Mouse (Mus musculus) limb, embryonic 12.5 days (tissue): ENCODE measurements around the gene Cfap74. TPM values are rescaled to one million over a fixed set of nuclear protein-coding genes. Genes with fewer than 3 reads are reported as not detected.
A peak's percentile ranks its signal among the peaks of the same experiment; 100 is the strongest.

Experiments used
- ATAC-seq: fragments of 200-750 bp; cut with Nextera tagmentation; 2 replicates; pipeline ENCODE4 v1.8.0; 2017; ENCODE audit warnings: low read depth, moderate TSS enrichment; ENCODE audit not compliant: insufficient number of reproducible peaks, insufficient read depth, low FRiP score, low TSS enrichment
- H3K27ac ChIP-seq: fragments of 300-500 bp; sonication (generic); 2 replicates; pipeline ENCODE4 v1.5.1; 2016; ENCODE audit warnings: mild to moderate bottlenecking, moderate library complexity
- H3K27me3 ChIP-seq: fragments of 300-500 bp; sonication (generic); 2 replicates; pipeline ENCODE4 v1.6.1; 2016; ENCODE audit warnings: mild to moderate bottlenecking, moderate library complexity
- H3K36me3 ChIP-seq: fragments of 300-500 bp; sonication (generic); 2 replicates; pipeline ENCODE4 v1.6.1; 2016; ENCODE audit warnings: mild to moderate bottlenecking, moderate library complexity
- H3K4me1 ChIP-seq: fragments of 300-500 bp; sonication (generic); replicated peaks from 2 replicates; pipeline ENCODE4 v1.6.1; 2016
- H3K4me2 ChIP-seq: fragments of 300-500 bp; sonication (generic); 2 replicates; pipeline ENCODE4 v1.6.1; 2016; ENCODE audit warnings: mild to moderate bottlenecking, moderate library complexity
- H3K4me3 ChIP-seq: fragments of 300-500 bp; sonication (generic); replicated peaks from 2 replicates; pipeline ENCODE4 v1.5.1; 2016; ENCODE audit warnings: mild to moderate bottlenecking
- H3K9ac ChIP-seq: fragments of 300-500 bp; sonication (generic); replicated peaks from 2 replicates; pipeline ENCODE4 v1.6.1; 2016; ENCODE audit warnings: mild to moderate bottlenecking, moderate library complexity
- H3K9me3 ChIP-seq: fragments of 300-500 bp; sonication (generic); 2 replicates; pipeline ENCODE4 v1.6.1; 2016; ENCODE audit warnings: mild to moderate bottlenecking, moderate library complexity
- WGBS: fragments of 180-500 bp; shearing (Covaris S2); methylation state at CpG from one replicate; pipeline ENCODE4 v1.1.7; 2016; 5-methylcytosine and 5-hydroxymethylcytosine counted together
- polyA plus RNA-seq: library from polyadenylated mRNA; unstranded; fragments of >200 nt; fragmentation: Nextera tagmentation; extraction: Ambion mirVana; gene quantifications from 2 replicates; pipeline ENCODE4 v1.2.1, GENCODE M21; 2016

The Cfap74 gene
- polyA plus RNA-seq = 5.6 and 6.8 TPM in 2 replicates

DNA sequence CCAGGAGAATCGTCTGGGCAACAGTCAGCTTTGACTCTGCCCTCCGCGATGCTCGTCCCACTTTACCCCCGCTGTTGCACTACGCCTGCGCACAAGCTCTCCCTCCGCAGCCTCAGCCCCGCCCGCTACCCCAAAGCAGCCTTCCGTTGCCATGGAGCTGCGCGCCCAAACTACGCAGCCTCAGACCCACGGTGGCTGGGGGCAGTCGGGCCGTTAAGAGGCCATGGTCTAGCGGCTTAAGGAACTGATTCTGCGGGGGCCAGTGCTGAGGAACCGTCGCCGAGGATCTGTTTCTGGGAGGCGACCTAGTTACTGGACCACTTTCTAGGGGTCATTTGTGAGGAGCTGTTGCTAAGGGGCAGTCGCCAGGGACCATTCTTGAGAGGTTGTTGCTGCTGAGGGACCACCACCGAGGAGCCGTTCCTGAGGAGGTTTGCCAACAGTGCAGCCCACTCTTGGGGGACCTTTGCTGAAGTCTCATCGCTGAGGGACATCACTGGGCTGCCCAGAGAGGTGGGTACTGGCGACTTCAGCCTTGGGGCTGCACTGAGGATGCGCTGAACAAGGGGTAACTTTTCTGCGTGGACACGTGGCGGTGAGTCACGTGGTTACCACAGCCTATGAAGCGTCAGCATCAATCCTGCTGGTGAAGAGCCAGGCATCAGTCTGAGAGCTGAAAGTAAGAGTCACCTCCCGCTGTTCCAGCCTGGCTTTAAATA is at the start of gene Cfap74:
TSS of gene Cfap74 (plus strand) at position 133 of the 719 bp plus-strand sequence.
- ATAC-seq = peak; percentile 91
- peak within 1 kb of the TSS; percentile 51 for H3K9ac ChIP-seq
- peak within 1 kb of the TSS; percentile 32; the same call in 1 of the 2 replicates for H3K27ac ChIP-seq
- peaks cover 3% of the 10 kb centered on the region; the same call in 1 of the 2 replicates for H3K9me3 ChIP-seq
- H3K4me2 ChIP-seq = peak within 1 kb of the TSS; percentile 79
- peak within 1 kb of the TSS; percentile 58 for H3K4me3 ChIP-seq
- WGBS = under 1% methylated on average over 35 of the region's 35 CpGs
- no peaks in the 10 kb centered on the region for H3K27me3 ChIP-seq
- peaks cover 8% of the 10 kb centered on the region; the same call in 1 of the 2 replicates for H3K4me1 ChIP-seq
- no peaks in the 10 kb centered on the region for H3K36me3 ChIP-seq

DNA sequence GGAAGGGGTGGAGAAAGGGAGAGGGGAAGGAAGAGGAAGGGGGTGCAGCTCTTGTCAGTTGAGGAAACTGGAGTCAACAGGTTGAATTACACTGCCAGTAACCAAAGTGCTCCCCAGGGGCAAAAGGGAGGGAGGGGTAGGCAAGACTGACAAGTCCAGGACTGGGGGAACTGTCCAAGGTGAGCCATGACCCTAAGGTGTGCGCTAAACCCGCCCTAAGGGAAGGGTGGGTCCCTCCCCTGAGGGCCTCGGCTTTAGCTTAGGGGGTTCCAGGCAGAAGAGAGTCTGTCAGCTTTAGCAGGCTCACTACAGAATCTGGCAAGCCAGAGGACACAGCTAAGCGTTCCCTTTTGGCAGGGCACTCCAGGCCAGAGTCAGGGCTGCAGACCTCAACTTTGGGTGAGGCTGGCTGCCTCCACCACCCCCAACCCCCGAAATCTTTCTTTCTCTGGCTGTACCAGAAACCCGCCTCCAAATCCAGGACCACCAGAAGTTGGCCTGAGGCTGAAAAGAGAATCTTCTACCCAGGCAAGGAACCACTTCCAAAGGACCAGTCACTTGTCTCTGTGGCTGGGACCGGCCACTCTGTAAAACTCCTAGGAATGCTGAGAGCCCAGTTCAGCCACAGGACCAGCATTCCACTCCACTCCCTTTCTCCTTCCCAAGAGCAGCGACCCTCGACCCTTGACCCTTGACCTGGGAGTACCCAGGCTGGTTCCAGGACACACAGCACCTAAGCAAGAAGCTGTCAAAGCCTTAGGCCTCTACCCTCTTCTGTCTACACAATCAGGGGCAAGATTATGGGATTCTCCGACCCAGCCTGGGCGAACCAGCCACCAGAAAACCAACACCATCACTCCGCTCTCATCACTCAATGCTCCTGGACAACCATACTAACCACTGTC is 49.2 kb upstream of the Cfap74 start:
- H3K9ac ChIP-seq = no peak overlapping the region
- H3K27ac ChIP-seq = no peak overlapping the region
- peaks cover 84% of the 10 kb centered on the region for H3K27me3 ChIP-seq
- no peaks in the 10 kb centered on the region for H3K36me3 ChIP-seq
- H3K4me1 ChIP-seq = peaks cover 11% of the 10 kb centered on the region; the same call in 1 of the 2 replicates
- no peak overlapping the region for H3K4me2 ChIP-seq
- ATAC-seq = no peak
- WGBS = 36% methylated on average over 12 of the region's 12 CpGs
- no peaks in the 10 kb centered on the region for H3K9me3 ChIP-seq
- H3K4me3 ChIP-seq = no peak overlapping the region

DNA sequence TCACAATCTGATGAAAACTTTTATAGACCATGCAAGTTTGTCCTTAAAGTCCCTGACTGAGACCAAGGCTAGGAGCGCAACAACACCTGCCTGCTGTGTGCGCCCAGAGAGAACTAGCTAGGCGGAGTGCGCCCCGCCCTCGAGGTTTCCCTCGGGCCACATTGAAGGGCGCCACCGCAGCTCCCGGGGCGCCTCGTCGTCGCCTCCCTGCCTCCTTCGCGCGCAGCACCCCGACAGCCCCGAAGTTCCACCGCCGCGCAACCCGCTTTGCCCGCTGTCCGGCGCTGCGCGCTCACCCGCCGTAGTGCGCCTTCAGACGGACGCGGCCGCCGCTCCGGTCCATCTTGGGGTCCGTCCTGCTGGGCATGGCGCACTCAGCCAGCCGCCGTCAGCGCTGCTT is 48.1 kb upstream of the Cfap74 start:
- WGBS = under 1% methylated on average over 42 of the region's 42 CpGs
- ATAC-seq = 0 out of 2 replicates have a peak, but pooled peaks have one; percentile 12
- H3K4me1 ChIP-seq = peaks cover 11% of the 10 kb centered on the region; the same call in 1 of the 2 replicates
- H3K27ac ChIP-seq = no peak overlapping the region
- H3K36me3 ChIP-seq = no peaks in the 10 kb centered on the region
- peaks cover 94% of the 10 kb centered on the region for H3K27me3 ChIP-seq
- H3K4me3 ChIP-seq = peak overlapping the region; percentile 52
- H3K4me2 ChIP-seq = peak overlapping the region; percentile 63
- no peak overlapping the region for H3K9ac ChIP-seq
- H3K9me3 ChIP-seq = no peaks in the 10 kb centered on the region

DNA sequence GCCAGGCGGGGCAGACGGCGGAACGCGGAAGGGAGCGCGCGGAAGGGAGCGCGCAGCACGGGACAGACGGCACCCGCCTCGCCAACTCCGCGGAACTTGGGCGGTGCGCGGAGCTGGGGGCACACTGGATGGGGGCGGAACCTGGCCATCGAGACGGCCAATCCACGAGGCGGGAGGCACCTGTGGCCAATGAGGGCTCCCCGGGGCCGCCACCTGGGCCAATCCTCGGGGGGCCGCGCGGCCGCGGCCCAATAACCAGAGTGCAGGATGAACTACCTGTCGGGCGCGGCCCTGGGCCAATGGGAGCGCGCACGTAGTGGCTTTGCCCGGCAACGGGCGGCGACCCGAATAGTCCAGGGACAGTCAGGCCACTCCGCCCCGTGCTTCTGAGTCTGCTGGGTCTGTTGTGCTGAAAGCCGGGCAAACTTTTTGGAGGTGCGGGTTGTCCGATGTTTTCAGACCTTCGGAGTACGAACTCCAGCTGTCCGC is 47.6 kb upstream of the Cfap74 start, which contains the start of gene Prkcz:
TSS of gene Prkcz (minus strand) at position 59 of the 489 bp plus-strand sequence.
- H3K27ac ChIP-seq = no peak within 1 kb of the TSS
- peak within 1 kb of the TSS; percentile 34; the same call in 1 of the 2 replicates for H3K9ac ChIP-seq
- H3K36me3 ChIP-seq = no peaks in the 10 kb centered on the region
- H3K4me1 ChIP-seq = peaks cover 11% of the 10 kb centered on the region; the same call in 1 of the 2 replicates
- H3K27me3 ChIP-seq = peaks cover 98% of the 10 kb centered on the region
- under 1% methylated on average over 50 of the region's 51 CpGs for WGBS
- no peaks in the 10 kb centered on the region for H3K9me3 ChIP-seq
- peak; percentile 82 for ATAC-seq
- peak within 1 kb of the TSS; percentile 52 for H3K4me3 ChIP-seq
- peak within 1 kb of the TSS; percentile 63 for H3K4me2 ChIP-seq

DNA sequence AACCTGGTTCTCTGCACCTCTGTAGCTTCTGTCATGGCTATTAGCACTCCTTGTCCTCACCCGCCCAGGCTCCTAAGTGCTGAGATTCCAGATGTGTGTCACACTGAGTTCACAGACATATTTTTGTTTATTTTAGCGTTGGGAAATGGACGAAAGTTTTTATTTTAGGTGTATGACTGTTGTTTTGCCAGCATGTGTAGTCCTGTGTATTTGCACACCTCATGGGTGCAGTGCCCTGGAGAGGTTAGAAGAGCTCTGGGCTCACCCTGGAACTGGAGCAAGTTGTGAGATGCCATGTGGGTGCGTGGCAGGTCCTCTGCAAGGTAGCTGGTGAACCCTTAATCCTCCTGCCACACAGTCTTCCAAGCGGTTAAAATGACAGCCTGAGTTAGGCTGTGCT is 46.5 kb upstream of the Cfap74 start:
- WGBS = 43% methylated on average over 5 of the region's 5 CpGs

DNA sequence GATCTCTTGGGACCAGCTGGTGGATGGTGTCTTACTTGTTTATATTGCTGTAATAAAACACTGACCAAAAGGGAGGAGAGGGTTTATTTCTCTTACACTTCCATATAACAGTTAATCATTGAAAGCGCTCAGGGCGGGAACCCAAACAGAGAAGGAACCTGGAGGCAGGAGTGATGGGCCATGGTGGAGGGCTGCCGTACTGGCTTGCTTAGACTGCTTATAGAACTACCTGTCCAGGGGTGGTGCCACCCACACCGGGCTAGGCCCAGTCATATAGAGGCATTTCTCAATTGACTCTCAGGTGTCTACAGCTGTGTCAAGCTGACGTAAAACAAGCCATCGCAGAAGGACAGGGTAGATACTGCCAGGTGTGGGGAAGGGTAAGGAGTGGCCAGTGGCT is 42.2 kb upstream of the Cfap74 start:
- H3K4me1 ChIP-seq = peaks cover 5% of the 10 kb centered on the region; the same call in 1 of the 2 replicates
- H3K27ac ChIP-seq = no peak overlapping the region
- H3K4me3 ChIP-seq = no peak overlapping the region
- H3K9ac ChIP-seq = no peak overlapping the region
- WGBS = 72% methylated on average over 6 of the region's 6 CpGs
- H3K4me2 ChIP-seq = no peak overlapping the region
- H3K36me3 ChIP-seq = no peaks in the 10 kb centered on the region
- no peak for ATAC-seq
- H3K9me3 ChIP-seq = no peaks in the 10 kb centered on the region
- peaks cover 52% of the 10 kb centered on the region for H3K27me3 ChIP-seq

More for the DNA sequence above, 46.5 kb upstream of the Cfap74 start:
- H3K27ac ChIP-seq = no peak overlapping the region
- no peaks in the 10 kb centered on the region for H3K36me3 ChIP-seq
- H3K4me3 ChIP-seq = no peak overlapping the region
- no peaks in the 10 kb centered on the region for H3K9me3 ChIP-seq
- no peak for ATAC-seq
- no peak overlapping the region for H3K4me2 ChIP-seq
- H3K27me3 ChIP-seq = peaks cover 95% of the 10 kb centered on the region
- H3K4me1 ChIP-seq = peaks cover 11% of the 10 kb centered on the region; the same call in 1 of the 2 replicates
- no peak overlapping the region for H3K9ac ChIP-seq

DNA sequence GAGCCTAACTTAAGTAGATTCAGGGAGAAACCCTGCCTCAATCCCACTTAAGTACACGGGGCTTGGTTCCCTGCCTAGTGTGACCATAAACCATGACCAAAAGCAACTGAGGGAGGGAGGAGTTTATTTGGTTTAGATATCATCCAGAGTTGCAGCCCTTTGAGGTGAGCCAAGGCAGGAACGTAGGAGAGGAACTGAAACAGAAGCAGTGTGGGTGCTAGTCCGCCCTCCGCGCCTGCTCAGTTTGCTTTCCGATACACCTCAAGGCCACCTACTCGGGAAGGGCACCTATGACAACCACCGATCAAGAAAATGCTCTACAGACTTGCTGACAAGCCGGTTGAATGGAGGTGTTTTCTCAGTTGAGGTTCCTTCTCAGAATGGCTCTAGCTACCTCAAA is 41.3 kb upstream of the Cfap74 start:
- Histone ChIP-seq H3K27ac (no peak overlapping the region), H3K9me3 (no peaks in the 10 kb centered on the region), H3K4me2 (no peak overlapping the region), H3K4me3 (no peak overlapping the region), H3K27me3 (peaks cover 43% of the 10 kb centered on the region), H3K4me1 (no peaks in the 10 kb centered on the region), H3K9ac (no peak overlapping the region), H3K36me3 (no peaks in the 10 kb centered on the region)
- no peak for ATAC-seq
- WGBS = 89% methylated on average over 9 of the region's 9 CpGs

DNA sequence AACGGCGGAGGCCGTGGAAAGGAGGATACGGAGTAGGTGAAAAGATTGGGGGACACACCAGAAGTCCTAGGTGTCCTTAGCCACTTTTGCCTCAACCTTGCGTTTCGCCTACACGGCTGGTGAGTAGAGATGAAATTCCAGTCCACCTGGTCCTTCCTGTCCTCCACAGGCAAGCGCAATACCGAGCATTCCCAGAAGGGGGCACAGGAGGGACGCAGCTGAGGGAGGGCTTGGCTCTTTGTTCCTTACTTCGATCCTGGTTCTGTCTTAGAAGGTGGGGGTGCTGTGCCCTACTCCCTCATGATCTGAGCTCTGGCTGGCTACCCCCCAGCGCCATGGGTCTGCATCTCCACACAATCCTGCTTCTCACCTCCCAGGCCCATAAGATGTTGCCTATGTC is 40.3 kb upstream of the Cfap74 start:
- no peak for ATAC-seq
- Histone ChIP-seq H3K4me1 (no peaks in the 10 kb centered on the region), H3K9me3 (no peaks in the 10 kb centered on the region), H3K27me3 (peaks cover 33% of the 10 kb centered on the region), H3K4me2 (no peak overlapping the region), H3K36me3 (no peaks in the 10 kb centered on the region), H3K27ac (no peak overlapping the region), H3K4me3 (no peak overlapping the region), H3K9ac (no peak overlapping the region)
- WGBS = 31% methylated on average over 12 of the region's 12 CpGs

DNA sequence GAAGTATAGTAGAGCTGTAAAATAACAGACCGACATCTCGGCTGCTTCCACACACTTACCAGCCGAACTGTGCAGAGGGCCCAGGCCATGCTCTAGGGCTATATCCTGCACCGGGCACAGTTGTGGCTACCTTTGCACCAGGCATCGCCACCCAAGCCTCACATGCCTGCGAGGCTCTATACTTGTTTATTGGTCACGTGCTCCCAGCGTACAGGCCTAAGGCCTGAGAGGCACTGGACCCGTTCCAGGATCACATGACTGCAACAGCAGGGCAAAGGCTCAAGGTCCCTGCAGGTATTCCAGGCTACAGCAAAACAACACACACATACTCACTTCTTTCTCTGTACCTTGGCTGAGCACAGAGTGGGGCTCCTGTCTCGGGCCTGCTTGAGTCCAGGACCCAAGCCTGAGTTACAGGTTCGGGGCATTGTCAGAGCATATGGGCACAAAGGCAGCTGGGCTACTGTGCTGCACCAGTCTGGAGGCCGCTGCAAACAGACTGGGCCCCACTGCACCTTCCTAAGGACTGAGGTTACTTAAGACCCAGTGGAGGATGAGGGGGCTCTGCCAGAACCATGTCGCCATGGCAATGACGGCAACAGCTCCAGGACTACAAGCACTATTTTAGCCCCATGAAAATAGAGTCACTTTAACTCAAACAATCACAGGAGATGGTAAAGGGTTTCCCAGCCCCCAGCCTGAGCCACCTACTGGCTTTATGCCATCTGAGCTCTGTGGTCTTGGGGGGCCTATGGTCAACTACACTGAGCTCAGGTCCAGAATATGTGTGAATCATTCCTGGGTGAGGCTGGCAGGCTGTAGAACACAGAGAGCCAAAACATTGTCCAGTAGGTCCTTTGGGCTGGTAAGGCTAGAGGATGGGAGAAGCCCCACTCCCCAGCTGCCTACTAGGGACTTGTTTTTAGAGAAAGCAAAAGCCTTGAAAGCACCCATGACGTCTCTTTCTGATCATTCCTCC is 38.0 kb upstream of the Cfap74 start:
- no peak overlapping the region for H3K4me3 ChIP-seq
- no peak overlapping the region for H3K27ac ChIP-seq
- no peak overlapping the region for H3K4me2 ChIP-seq
- H3K4me1 ChIP-seq = no peaks in the 10 kb centered on the region
- peaks cover 10% of the 10 kb centered on the region for H3K27me3 ChIP-seq
- no peaks in the 10 kb centered on the region; the same call in 1 of the 2 replicates for H3K9me3 ChIP-seq
- H3K9ac ChIP-seq = no peak overlapping the region
- ATAC-seq = no peak
- 86% methylated on average over 15 of the region's 15 CpGs for WGBS
- H3K36me3 ChIP-seq = no peaks in the 10 kb centered on the region
